Mouse (Mus musculus) spleen, postnatal 14 days (tissue): Measurements from ENCODE around the gene Xbp1.
"Not testable (repeated sequence)": the region's sequence is repeated elsewhere in the genome, so short reads cannot be mapped to it uniquely, and the experiment has no call there.

ENCODE experiments used
- DNase-seq, 2 experiments: peaks; one replicate each; pipeline ENCODE4 v3.0.0; 2021 to 2022; ENCODE audit warnings: low spot score in 2 of 2

The Xbp1 gene

DNA sequence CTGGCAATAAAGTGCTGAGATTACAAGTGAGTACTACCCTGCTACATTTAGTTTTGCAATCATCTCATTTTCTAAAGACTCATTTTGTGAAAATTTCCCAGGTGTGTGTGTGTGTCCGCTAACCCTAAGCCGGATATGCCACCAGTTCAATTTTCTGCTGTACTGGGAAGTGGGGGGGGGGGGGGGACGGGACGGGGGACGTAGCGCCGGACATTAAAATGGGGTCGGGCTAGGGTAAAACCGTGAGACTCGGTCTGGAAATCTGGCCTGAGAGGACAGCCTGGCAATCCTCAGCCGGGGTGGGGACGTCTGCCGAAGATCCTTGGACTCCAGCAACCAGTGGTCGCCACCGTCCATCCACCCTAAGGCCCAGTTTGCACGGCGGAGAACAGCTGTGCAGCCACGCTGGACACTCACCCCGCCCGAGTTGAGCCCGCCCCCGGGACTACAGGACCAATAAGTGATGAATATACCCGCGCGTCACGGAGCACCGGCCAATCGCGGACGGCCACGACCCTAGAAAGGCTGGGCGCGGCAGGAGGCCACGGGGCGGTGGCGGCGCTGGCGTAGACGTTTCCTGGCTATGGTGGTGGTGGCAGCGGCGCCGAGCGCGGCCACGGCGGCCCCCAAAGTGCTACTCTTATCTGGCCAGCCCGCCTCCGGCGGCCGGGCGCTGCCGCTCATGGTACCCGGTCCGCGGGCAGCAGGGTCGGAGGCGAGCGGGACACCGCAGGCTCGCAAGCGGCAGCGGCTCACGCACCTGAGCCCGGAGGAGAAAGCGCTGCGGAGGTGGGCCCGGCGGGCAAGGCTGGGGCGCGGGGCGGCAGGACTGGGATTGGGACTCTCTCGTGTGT, at the start of gene Xbp1:
Gene Xbp1 (plus strand): TSS at position 248 of the 854 bp plus-strand sequence.
- peak; percentile 93 to 96 for DNase-seq

- peak in 1 of 2 experiments; percentile 31 for DNase-seq
These were observed 46.3 kb upstream of the Xbp1 start for GRCm38 (mm10) chr11:5474130-5474529.

- DNase-seq: not testable (repeated sequence)
These were observed 44.8 kb upstream of the Xbp1 start for GRCm38 (mm10) chr11:5475556-5476118.

DNA sequence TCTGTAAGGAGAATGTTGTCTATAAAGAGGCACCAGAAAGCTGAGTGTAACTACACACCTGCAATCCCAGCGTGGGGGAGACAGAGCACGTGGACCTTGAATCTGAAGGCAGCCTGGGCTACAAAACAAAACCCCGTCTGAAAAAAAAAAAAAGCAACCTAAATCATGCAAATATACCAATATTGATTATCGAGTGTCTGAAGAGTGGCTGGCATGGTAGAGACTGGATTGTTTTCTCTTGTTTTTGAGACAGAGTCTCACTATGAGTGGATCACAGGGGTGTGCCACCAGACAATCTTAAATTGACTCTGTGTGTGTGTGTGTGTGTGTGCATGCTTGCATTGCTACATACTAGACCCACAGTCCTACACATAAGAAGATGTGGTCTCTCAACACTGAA, 43.7 kb upstream of the Xbp1 start:
- no peak for DNase-seq

- DNase-seq: no peak
These were observed 42.3 kb upstream of the Xbp1 start for GRCm38 (mm10) chr11:5478193-5478592.

- no peak for DNase-seq
These were observed 41.6 kb upstream of the Xbp1 start for GRCm38 (mm10) chr11:5478831-5479230.

DNA sequence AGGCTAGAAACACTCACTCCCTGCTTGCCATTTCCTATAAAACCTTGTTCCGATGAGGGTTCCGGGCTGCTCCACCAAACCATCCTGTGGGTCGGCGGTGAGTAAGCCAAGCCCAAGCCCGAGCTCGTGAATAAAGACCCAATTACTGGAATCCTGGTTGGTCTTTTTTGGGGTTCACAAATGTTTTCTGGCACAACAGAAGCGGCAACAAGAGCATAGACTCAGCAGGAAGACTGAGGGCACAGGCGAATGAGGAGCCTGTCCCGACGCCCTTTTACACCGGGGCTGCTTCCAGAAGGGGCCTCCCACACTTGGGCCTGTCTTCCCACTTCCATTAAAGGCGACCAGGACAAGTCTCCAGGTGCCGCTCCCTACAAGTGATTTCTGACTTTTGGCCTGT, 37.9 kb upstream of the Xbp1 start:
- no peak for DNase-seq

DNA sequence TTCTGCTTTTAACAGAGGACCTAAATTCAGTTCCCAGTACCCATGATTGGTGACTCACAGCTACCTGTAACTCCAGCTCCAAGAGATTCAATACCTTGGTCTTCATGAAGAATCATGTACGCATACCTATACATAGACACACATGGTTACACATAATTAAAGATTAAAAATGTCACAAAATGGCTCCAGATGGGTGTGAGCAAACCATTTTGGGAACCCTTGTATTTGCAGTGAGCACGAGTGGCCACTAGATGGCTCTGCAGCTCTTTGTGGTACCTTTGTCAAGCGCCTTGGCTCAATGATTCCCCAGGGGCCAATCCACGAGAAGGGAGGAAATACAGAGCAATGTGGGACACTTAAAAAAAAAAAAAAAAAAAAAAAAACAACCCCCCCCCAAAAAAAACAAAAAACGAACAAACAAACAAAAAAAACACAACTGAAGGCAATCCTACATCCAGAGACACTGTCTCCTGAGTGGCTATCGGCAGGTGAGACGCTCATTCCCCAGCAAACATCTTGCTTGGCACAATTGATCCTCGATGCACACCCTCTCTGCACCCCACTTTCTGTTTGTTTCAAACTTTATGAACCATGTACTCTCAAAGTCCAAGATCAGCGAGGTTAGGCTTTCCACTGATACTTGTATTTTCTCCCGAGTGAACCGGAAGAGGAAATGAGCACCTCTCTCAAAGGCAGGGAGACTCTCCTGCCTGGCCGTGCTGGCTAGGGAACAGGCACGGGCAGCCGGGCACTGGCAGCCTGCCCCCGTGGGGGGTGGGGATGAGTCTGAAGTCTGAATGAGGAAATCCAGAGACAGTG, 35.1 kb upstream of the Xbp1 start:
- DNase-seq: peak; percentile 70 to 80

GRCm38 (mm10) chr11:5489433-5489832, 31.0 kb upstream of the Xbp1 start:
- not testable (repeated sequence) for DNase-seq

GRCm38 (mm10) chr11:5490989-5491656, 29.3 kb upstream of the Xbp1 start:
- DNase-seq: no peak

DNA sequence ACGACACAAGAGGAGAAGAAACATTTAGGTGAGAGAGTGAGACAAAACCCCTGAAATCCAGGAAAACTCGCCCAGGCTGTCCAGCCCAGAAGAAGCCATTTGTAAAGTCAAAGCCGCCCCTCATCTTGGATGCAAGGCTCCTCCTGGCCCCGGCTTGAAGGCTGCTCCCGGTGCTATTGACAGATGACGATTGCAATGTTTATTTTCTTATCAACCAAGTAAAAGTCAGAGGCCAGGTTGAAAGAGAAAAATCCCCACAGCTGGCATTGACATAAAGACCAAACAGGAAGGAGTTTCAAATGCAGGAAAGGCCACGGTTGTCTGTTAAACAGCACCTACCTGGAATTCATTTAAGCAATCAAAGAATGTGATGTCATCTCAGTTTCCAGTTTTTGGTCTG, 28.5 kb upstream of the Xbp1 start:
- DNase-seq: no peak

- DNase-seq: no peak
These were observed 26.6 kb upstream of the Xbp1 start for GRCm38 (mm10) chr11:5493869-5494268.

- DNase-seq: no peak
These were observed 25.1 kb upstream of the Xbp1 start for GRCm38 (mm10) chr11:5495286-5495832.

DNA sequence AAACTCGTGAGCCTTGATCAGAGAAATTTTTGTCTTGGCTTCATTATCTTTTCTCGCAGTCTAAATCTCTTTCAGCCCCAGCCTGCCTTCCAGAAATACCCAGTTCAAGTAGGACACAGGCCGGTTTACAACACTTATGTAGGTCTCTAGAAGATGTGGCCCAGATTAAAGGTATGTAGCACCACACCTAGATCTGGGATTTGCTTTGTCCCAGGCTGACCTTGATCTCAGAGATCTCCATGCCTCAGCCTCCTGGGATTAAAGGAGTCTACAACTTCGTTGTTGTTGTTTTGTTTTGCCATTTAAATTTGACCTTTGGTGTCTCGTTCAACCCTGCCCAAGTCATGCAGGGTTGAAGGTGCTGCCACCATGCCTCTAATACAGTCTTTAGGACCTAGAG, 24.6 kb upstream of the Xbp1 start:
- DNase-seq: no peak

DNA sequence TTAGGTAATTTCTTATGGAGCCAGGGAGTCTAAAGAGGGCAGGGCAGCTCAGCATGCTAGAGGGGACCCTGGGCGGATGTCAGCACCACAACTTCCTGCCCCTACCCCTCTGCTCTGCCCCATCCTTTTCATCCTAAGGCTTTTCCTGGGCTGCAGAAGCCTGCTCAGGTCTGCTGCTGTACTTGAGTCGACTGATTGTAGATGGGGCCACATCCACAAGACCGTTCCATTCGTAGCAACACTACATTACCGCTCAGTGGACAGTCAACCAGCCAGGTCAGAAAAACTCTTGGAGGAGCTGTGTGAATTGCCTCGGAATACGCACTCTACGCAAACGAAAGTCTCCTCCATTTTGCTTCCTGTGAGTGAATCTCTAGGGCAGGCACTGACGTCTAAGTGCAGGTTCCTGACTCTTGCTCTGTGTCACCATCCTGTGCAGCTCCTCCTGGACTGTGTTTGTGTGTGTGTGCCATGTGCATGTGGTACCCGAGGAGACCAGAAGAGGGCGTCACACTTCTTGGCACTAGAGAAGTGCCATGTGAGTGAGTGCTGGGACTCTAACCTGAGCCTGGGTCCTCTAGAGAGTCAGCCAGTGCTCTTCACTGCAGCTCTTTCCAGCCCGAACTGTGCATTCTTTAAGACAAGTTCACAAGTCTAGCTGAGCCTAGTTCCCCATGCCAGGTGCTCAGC, 23.8 kb upstream of the Xbp1 start:
- no peak for DNase-seq

DNA sequence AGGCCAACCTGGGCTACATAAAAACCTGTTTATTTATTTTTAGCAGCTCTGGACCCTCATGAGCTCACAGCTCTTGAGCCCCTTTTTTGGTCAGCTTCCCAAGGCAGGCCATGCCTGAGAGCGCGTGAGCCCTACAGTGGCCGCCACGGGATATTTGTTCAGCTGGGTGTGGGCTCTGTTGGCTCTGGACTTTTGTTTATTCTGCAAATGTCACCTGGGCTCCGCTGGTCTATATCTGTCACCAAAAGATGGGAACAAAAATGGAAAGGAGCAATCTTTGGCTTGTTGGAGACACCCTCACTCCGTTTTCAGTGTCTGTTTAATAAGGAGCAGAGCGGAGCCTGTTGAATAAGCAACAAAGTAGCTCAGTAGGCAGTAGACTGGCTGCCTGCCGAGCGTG, 22.0 kb upstream of the Xbp1 start:
- DNase-seq: no peak

GRCm38 (mm10) chr11:5498931-5499661, 21.4 kb upstream of the Xbp1 start:
- DNase-seq: no peak

DNA sequence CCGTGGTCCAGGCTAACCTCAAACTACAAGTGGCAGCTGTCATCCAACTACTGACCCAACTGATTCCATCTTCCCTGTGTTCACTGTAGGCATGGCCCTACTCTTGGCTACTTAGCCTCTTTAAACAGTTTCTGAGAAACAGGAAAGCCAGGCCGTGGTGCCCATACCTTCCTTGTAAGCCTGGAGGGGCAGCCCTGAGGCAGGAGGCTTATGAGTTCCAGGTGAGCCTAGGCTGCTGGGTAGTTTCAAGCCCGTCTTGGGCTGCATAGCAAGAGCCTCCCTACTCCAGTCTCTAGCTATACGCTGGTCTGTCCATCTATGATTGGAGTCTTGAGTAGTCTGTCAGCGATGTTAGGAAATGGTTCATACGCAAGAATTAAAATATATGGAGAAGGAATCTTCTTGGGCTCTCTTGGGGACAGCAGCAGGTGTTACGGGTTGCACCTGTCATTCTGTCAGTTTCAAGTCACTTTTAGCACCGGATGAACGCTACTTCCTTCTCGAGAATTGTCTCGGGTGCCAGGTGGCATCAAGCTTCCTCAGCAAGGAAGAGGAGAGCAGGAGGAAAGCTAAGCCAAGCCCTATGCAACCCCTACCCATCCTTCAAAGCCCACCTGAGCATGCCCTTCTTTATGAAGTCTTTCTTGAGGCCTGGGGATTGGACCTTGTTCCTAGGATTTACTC, 20.4 kb upstream of the Xbp1 start:
- DNase-seq: no peak

DNA sequence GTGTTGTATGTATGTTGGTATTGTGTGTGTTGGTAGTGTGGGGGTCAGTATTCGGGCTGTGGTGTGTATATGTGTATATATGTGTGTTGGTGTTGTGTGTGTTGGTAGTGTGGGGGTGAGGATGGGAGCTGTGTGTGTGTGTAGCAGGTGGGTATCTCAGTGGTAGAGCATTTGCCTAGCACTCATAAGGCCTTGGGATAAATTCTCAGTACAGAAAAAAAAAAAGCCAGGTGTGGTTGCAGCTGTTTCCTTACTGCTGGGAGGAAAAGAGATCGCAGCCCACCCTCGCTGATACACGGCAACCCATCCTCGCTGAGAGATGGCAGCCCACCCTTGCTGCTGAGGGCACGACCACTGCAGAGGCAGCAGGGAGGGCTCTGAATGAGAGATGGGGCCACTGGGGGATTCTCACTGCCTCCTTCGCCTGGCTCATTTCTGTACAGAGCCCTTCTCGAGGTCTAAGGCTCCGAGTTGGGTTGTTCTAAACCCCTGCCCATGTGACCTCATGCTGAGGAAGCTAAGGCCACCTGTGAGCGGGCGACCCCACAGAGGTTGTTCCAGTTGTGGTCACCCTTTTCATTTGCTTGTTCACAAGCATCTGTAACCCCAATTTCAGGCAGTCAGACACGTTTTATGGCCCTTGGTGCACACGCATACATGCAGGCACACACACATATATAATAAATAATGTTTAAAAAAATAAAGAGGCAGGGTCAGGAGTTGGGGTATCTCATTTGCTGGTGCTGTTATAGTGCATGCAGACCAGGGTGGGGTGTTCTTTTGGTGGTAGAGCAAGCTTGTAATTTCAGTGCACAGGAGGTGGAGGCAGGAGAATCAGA, 19.3 kb upstream of the Xbp1 start:
- no peak for DNase-seq
